Comparison of ENCODE assay signal across 8 mouse cellular contexts in the genomic region with DNA sequence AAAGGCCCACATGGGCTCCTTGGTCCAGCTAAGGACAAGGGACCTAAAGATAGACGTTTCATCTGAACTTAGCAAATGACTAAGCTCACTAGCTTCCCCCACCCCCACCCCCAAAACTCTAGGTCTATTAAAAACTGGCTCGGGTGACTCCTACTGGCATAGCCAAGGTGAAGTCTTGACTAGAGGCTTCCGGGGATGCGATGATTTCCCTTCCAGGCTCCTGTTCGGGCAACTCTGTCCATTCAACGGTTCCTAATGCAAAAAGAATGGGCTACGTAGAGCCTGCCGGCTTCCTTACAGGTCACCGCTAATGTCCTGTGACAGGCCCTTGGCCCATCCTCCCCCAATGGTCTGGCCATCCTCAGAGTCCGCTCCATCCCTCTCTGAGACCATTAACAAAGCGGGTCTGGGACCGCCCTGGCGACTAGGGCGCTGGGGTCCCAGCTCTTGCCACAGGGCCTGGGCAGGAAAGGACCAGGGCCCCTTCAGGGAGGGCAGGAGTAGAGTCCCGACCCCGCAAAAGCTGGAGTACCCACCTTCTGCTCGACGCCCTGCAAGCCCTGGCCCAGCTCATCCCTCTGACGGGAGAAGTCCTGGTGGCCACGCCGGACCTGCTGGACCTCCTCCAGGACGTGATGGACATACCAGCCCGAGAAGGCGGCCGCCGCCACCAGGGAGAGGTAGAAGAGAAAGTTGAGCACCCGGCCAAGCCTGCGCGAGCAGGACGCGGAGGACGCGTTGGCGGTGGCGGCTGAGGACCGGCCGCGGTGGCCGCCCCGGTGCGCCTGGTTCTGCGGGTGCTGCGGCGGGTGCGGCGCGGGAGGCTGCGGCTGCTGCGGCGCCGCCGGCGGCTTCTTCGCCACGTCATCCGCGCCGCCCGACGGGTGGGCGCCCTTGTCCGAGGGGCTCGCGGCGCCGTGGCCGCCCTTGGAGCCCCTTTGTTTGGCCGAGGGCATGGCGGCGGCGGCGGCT. TPM values are rescaled to one million over a fixed set of nuclear protein-coding genes. Genes with fewer than 3 reads are reported as not detected.
DNase-seq lines count a peak whose midpoint lies in the region; ATAC-seq and TF ChIP-seq lines count a peak whose summit lies in the region.

No protein-coding gene starts in this region.

- no peaks in the 10 kb centered on the region for H3K9me3 ChIP-seq in liver, embryonic 16.5 days (replicated peaks; ENCODE audit: control insufficient read depth, low read length)
- H3K9me3 ChIP-seq in neural tube, embryonic 15.5 days (replicated peaks): no peaks in the 10 kb centered on the region

- in situ Hi-C loops in Patski (cut with MboI; ENCODE audit: low pct_unique_long_range_greater_than_20kb): loop anchor here (5.0 kb wide), 1 partner anchor 39 kb away; no protein-coding TSS in a partner anchor

- WGBS in liver, embryonic 16.5 days (ENCODE audit: insufficient replicate concordance): 4% methylated on average over 55 of the region's 72 CpGs
- WGBS in neural tube, embryonic 15.5 days: under 1% methylated on average over 59 of the region's 72 CpGs

- H3K4me3 ChIP-seq in liver, embryonic 16.5 days (ENCODE audit: low read depth, low read length): peak overlapping the region; percentile 64
- H3K4me3 ChIP-seq in neural tube, embryonic 15.5 days (replicated peaks): peak overlapping the region; percentile 87

- peak overlapping the region; percentile 45 for H3K27ac ChIP-seq in liver, embryonic 16.5 days (ENCODE audit: low read length)
- peak overlapping the region; percentile 85 for H3K27ac ChIP-seq in neural tube, embryonic 15.5 days (replicated peaks)

- peak; percentile 56 for ATAC-seq in Patski
- 0 out of 2 replicates have a peak, but pooled peaks have one; percentile 11 for ATAC-seq in liver, embryonic 16.5 days (ENCODE audit: low read depth)
- peak; percentile 62 for ATAC-seq in neural tube, embryonic 15.5 days (ENCODE audit: low FRiP score)

- DNase-seq in 3T3-L1 (ENCODE audit: low read depth, low spot score): peak; percentile 74
- no peak for DNase-seq in Patski (ENCODE audit: low read depth, low spot score)
- DNase-seq in embryo, embryonic 10.5 days (ENCODE audit: low spot score): peak; percentile 77
- DNase-seq in heart, adult 11 months: peak; percentile 96
- DNase-seq in kidney, adult 11 months: peak; percentile 23
- DNase-seq in yolk sac, embryonic 10.5 days (ENCODE audit: low spot score): peak; percentile 54

- no peak for TF ChIP-seq CTCF in Patski (IDR thresholded peaks at IDR 0.05)

- H3K27me3 ChIP-seq in Patski: no peaks in the 10 kb centered on the region
- H3K27me3 ChIP-seq in liver, embryonic 16.5 days (ENCODE audit: control insufficient read depth, insufficient read depth, low read depth, low read length): peaks cover 44% of the 10 kb centered on the region
- H3K27me3 ChIP-seq in neural tube, embryonic 15.5 days (replicated peaks): no peaks in the 10 kb centered on the region

- H3K4me1 ChIP-seq in liver, embryonic 16.5 days (ENCODE audit: control insufficient read depth, low read depth, low read length): no peaks in the 10 kb centered on the region
- H3K4me1 ChIP-seq in neural tube, embryonic 15.5 days: peaks cover 52% of the 10 kb centered on the region

- H3K4me2 ChIP-seq in liver, embryonic 16.5 days (ENCODE audit: low read depth, low read length): peak overlapping the region; percentile 56
- peak overlapping the region; percentile 77 for H3K4me2 ChIP-seq in neural tube, embryonic 15.5 days

- peak overlapping the region; percentile 62 for H3K9ac ChIP-seq in liver, embryonic 16.5 days (ENCODE audit: low read depth, low read length)
- peak overlapping the region; percentile 87 for H3K9ac ChIP-seq in neural tube, embryonic 15.5 days (replicated peaks)

- no peaks in the 10 kb centered on the region for H3K36me3 ChIP-seq in liver, embryonic 16.5 days (ENCODE audit: control insufficient read depth, insufficient read depth)
- H3K36me3 ChIP-seq in neural tube, embryonic 15.5 days: peaks cover 12% of the 10 kb centered on the region

- POLR2A ChIA-PET in Patski (lab: Charles Lee): interaction anchor here (0.8 to 1.4 kb wide), 3 partner anchors 13 to 89 kb away, joined by 3 read pairs; a partner anchor contains a TSS

- CTCF ChIA-PET in Patski (lab: Charles Lee): interaction anchor here (1.4 kb wide), 2 partner anchors 18 to 20 kb away, joined by 4 to 9 read pairs; no protein-coding TSS in a partner anchor

RNA-seq across cellular contexts. Expression of a gene that starts 0.7 kb away (rescaled TPM):
- polyA plus RNA-seq in Patski (2021): 62.4 TPM
- 5.1 and 7.4 TPM in 2 replicates for polyA plus RNA-seq in liver, embryonic 16.5 days (2015; fragmentation: Nextera tagmentation; extraction: Ambion mirVana)
- polyA plus RNA-seq in neural tube, embryonic 15.5 days (2015; fragmentation: Nextera tagmentation; extraction: Ambion mirVana): 55.9 and 57.2 TPM in 2 replicates

RNA-seq across cellular contexts. Expression of a gene that starts 43.2 kb away (rescaled TPM):
- polyA plus RNA-seq in Patski (2021): 33.0 TPM
- polyA plus RNA-seq in liver, embryonic 16.5 days (2015; fragmentation: Nextera tagmentation; extraction: Ambion mirVana): 78.9 and 85.6 TPM in 2 replicates
- 27.5 and 27.8 TPM in 2 replicates for polyA plus RNA-seq in neural tube, embryonic 15.5 days (2015; fragmentation: Nextera tagmentation; extraction: Ambion mirVana)

Comparison
In these comparisons a context has a peak if more than half of its experiments do, and no peak if none do; other contexts are left out.
1. ATAC-seq: peak in every context shown above with its lines; median percentile 62 in neural tube, embryonic 15.5 days; 56 in Patski; 11 in liver, embryonic 16.5 days.